Mouse (Mus musculus): ENCODE results near the gene Kl. TPM values are rescaled to one million over a fixed set of nuclear protein-coding genes. Genes with fewer than 3 reads are reported as not detected.

Gene Kl
- polyA plus RNA-seq, 1 experiment from 2014 or later = 0.05 TPM

DNA sequence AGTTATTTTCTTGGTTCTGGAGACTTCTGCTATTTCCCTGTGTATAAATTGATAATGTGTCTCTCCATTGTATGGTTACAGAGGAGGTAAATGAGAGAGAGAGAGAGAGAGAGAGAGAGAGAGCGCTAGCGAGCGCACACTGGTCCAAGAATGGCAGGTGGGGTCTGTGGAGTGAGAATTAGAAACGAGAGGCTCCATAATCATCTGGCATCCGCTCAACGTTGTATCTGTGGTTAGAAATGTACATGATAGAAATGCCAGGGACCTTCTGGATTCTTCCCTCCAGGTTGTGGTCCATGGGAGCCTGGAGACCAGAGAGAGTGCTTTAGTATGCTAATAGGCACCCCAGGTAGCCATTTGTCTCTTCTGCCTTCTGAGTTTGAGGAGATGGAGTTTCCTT lies 76.5 kb downstream of the Kl start:
- H3K36me3 ChIP-seq (ENCODE audit: insufficient read depth, low read length) = no peaks in the 10 kb centered on the region
- no peak overlapping the region for H3K4me3 ChIP-seq (ENCODE audit: low read depth, low read length)
- H3K4me1 ChIP-seq (ENCODE audit: insufficient read depth, low read depth, low read length) = peaks cover under 1% of the 10 kb centered on the region; the same call in 1 of the 2 replicates
- peaks cover 5% of the 10 kb centered on the region; the same call in 1 of the 2 replicates for H3K9me3 ChIP-seq (ENCODE audit: low read length)
- no peak for DNase-seq (ENCODE audit: low spot score)
- 76% methylated on average over 6 of the region's 6 CpGs for WGBS
- no peak overlapping the region for H3K27ac ChIP-seq (ENCODE audit: low read length)
- no peak overlapping the region for H3K9ac ChIP-seq (replicated peaks; ENCODE audit: low read depth)
- TF ChIP-seq EP300 (IDR thresholded peaks at IDR 0.05) = no peak
- no peak for TF ChIP-seq CTCF (IDR thresholded peaks at IDR 0.05)
- no peaks in the 10 kb centered on the region for H3K27me3 ChIP-seq (replicated peaks; ENCODE audit: insufficient read depth, low read length)
- no peak for ATAC-seq
- no peak overlapping the region for H3K4me2 ChIP-seq (replicated peaks; ENCODE audit: low read depth, low read length)

DNA sequence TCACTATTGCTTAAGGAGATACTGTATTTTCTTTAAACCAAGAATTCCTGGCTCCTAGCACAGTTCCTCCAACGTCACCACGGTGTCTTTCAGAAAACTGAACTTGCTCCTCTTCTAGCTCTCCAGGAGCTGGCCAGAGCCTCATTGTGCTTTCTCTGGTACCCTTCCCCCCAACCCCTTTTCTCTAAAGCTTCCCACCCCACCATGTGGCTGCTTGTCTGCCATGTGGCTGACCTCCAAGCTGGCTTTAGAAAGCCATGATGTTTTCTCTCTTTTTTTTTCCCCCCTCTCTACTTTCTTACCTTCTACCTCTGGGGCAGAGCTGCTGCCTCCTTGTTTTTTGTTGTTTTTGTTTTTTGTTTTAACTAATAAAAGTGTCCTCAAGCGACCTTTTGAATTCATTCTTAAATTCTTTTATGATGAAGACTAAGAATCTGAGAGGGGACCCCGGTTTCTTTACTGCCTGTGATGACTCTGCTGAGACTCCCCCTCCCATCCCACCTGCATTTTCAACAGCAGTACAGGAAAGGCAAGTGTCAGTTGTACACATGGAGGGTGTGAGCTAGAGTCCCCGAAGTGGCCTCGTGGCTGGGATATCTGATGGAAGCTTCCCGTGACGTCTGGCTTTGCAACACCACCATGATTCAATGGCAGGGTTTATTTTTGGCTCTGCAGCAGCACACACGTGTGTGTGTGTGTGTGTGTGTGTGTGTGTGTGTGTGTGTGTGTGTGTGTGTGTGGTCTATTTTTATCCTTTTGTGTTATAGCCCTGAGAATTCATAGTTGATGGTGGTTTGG lies 82.5 kb downstream of the Kl start:
- Histone ChIP-seq H3K4me1 (ENCODE audit: insufficient read depth, low read depth, low read length) (no peaks in the 10 kb centered on the region), H3K36me3 (ENCODE audit: insufficient read depth, low read length) (peaks cover 6% of the 10 kb centered on the region; the same call in 1 of the 2 replicates), H3K4me2 (replicated peaks; ENCODE audit: low read depth, low read length) (no peak overlapping the region), H3K9ac (replicated peaks; ENCODE audit: low read depth) (no peak overlapping the region), H3K27me3 (replicated peaks; ENCODE audit: insufficient read depth, low read length) (no peaks in the 10 kb centered on the region), H3K9me3 (ENCODE audit: low read length) (peaks cover 5% of the 10 kb centered on the region; the same call in 1 of the 2 replicates), H3K4me3 (ENCODE audit: low read depth, low read length) (no peak overlapping the region), H3K27ac (ENCODE audit: low read length) (no peak overlapping the region)
- 54% methylated on average over 9 of the region's 9 CpGs for WGBS
- DNase-seq (ENCODE audit: low spot score) (no peak), ATAC-seq (no peak)
- TF ChIP-seq CTCF (IDR thresholded peaks at IDR 0.05) (no peak), EP300 (IDR thresholded peaks at IDR 0.05) (no peak)

DNA sequence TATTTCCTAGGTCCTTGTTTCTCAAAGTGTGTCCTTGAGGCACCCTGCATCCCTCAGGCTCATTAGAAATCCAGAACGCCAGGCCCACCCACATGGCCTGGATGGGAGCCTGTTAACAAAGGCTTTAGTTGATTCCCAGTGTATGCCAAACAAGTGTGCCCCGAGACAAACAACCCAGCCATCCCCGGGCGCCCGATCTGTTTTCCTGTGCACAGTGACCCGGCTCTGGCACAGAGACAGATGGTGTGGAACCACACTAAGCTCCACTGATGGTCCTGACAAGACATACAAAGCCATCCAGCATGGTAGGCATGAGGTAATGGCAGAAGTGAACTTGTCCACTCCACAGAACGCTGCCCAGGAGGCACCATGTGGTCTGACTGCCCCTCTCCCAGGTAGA lies 85.5 kb downstream of the Kl start:
- Histone ChIP-seq H3K4me2 (replicated peaks; ENCODE audit: low read depth, low read length) (no peak overlapping the region), H3K27ac (ENCODE audit: low read length) (no peak overlapping the region), H3K9me3 (ENCODE audit: low read length) (peaks cover 5% of the 10 kb centered on the region; the same call in 1 of the 2 replicates), H3K4me1 (ENCODE audit: insufficient read depth, low read depth, low read length) (no peaks in the 10 kb centered on the region), H3K4me3 (ENCODE audit: low read depth, low read length) (no peak overlapping the region), H3K27me3 (replicated peaks; ENCODE audit: insufficient read depth, low read length) (no peaks in the 10 kb centered on the region), H3K36me3 (ENCODE audit: insufficient read depth, low read length) (peaks cover 22% of the 10 kb centered on the region; the same call in 1 of the 2 replicates), H3K9ac (replicated peaks; ENCODE audit: low read depth) (no peak overlapping the region)
- DNase-seq (ENCODE audit: low spot score) = no peak
- no peak for TF ChIP-seq CTCF (IDR thresholded peaks at IDR 0.05)
- WGBS = 83% methylated on average over 7 of the region's 7 CpGs
- no peak for ATAC-seq

DNA sequence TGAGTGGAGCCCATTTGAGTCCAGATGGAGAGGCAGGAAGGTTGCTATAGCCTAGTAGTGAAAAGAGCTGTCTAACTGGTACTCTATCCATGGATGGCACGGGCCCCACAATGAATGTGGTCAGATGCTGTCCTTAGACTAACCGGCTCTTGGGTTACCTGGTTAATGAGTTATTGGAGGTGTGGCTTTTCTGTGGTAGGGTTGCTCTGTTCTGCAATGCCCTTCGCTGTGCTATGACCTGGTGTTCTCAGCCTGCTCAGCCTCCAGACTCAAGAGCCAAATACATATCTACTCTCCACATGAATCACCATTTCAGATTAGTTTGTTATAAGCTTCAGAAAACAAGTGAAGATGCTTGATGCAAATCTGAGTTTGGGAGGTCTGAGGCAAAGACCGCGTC lies 90.5 kb downstream of the Kl start:
- ATAC-seq (no peak), DNase-seq (ENCODE audit: low spot score) (no peak)
- no peak overlapping the region for H3K4me2 ChIP-seq (replicated peaks; ENCODE audit: low read depth, low read length)
- H3K27ac ChIP-seq (ENCODE audit: low read length) = no peak overlapping the region
- no peaks in the 10 kb centered on the region for H3K4me1 ChIP-seq (ENCODE audit: insufficient read depth, low read depth, low read length)
- peaks cover 54% of the 10 kb centered on the region for H3K36me3 ChIP-seq (ENCODE audit: insufficient read depth, low read length)
- TF ChIP-seq CTCF (IDR thresholded peaks at IDR 0.05) (no peak), EP300 (IDR thresholded peaks at IDR 0.05) (no peak)
- H3K27me3 ChIP-seq (replicated peaks; ENCODE audit: insufficient read depth, low read length) = no peaks in the 10 kb centered on the region
- H3K4me3 ChIP-seq (ENCODE audit: low read depth, low read length) = no peak overlapping the region
- H3K9ac ChIP-seq (replicated peaks; ENCODE audit: low read depth) = no peak overlapping the region
- H3K9me3 ChIP-seq (ENCODE audit: low read length) = no peaks in the 10 kb centered on the region
- WGBS = 77% methylated on average over 5 of the region's 5 CpGs
